Mouse (Mus musculus): ENCODE measurements around the gene Slc25a18.

DNA sequence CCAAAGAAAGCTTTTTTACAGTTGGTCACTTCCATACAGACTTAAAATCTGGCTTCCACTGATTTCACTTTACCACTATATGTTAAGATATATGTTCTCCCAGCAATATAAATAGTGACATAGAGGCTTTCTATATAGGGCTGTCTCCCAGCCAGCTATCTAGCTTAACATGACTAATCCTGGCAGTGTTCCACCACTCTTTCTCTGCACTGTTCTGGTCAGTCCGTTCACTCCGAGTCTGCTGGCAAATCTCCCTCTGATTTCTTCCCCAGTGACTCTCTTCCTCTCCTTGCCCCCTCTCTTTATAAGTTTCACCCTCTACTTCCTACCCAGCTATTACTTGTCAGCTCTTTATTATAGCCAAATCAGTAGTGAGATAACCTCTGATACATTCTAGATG lies 47.4 kb upstream of the Slc25a18 start:
- TF ChIP-seq CTCF (IDR thresholded peaks at IDR 0.05; ENCODE audit: borderline replicate concordance, control insufficient read depth, extremely low read depth, insufficient read depth, low read length, poor library complexity): no peak
- no peak for TF ChIP-seq POLR2A (IDR thresholded peaks at IDR 0.05; ENCODE audit: control insufficient read depth, extremely low read depth, insufficient read depth, low read length, poor library complexity)

All from thymus, adult 2 months (tissue).